Mouse (Mus musculus): ENCODE measurements at regions not wholly inside any gene's neighbourhood (a gene's known extent, or its start where the extent isn't known, plus 50 kb on each side); places are given as distances from the start of the nearest gene placed in this dataset.

GRCm38 (mm10) chr16:57823329-57823728 lies 68.8 kb upstream of the Col8a1 start:
- CTCF ChIA-PET, result no interaction called here

DNA sequence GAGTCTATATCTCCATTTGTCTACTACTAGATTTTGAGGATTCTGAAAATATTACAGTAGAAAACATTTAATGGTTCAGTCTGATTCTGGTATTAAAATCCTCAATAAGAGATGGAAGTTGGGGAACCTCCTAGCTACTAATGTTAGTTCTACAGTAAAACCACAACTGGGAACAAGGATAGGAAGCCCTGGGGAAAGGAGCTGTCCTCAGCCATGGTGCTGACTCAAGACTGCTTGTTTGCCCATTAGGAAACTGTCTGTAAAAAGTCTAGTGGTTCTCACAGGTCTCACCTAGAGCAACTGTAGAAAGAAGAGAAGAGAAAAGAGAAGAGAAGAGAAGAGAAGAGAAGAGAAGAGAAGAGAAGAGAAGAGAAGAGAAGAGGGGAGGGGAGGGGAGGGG lies 90.9 kb upstream of the Col8a1 start:
- CTCF ChIA-PET, result no interaction called here

DNA sequence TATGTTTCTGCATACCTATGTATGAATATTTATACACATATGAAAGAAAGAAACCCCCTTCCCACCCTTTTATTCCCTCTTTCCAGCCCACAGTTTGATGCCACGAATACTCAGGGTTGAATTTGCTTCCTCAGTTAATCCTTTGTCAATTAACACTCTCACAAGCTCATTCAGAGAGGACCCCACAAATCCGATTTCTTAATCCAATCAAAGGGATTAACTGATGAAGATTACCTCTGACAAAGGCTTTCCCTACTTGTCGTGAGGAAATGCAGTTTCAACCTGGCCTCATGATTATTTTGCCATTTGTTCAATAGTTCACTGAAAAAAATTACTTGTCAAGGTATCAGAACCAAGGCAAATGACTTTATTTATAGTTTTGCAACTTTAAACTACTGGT lies 91.8 kb upstream of the Col8a1 start:
- CTCF ChIA-PET, result no interaction called here

DNA sequence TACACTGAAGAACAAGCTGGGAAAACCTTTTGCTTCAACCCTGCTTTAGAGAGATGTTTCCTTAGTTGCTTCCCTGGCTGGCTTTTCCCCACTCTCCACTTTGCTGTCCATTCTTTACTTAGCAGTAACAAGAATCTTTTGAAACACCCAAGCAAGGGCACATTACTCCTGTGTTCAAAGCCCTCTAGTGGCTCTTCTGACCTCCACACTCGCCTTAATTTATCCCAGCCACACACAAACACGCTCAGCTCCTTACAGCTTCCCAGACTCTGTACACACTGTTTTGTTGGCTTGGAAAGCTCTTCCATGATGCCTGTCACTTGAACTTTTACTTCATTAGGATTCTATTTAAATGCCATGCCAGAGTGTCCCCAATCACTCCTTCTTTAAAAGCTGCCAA lies 97.3 kb upstream of the Col8a1 start:
- CTCF ChIA-PET, result no interaction called here

- CTCF ChIA-PET, result no interaction called here
These were observed 98.4 kb upstream of the Col8a1 start for GRCm38 (mm10) chr16:57852838-57853460.

GRCm38 (mm10) chr16:57853751-57854150 lies 99.2 kb upstream of the Col8a1 start:
- CTCF ChIA-PET, result no interaction called here

DNA sequence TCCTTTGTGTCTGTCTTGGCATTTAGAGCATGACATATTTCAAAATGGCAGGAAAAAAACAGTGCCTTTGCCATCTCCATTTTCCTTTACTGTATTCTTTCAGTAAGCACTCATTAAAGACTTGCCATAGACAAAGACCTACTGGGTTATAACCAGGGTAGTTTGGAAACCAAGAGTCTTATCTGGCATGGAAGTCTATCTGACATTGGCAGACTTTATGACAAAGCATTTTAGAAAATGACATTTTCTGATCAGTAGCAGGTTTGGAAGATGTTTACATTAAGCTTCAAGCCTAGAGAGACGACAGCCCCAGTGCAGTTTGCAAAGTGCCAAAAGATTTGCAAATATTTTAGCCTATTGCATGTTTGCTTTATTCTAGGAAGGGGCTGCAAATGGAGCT lies 102.5 kb upstream of the Col8a1 start:
- CTCF ChIA-PET, result no interaction called here

DNA sequence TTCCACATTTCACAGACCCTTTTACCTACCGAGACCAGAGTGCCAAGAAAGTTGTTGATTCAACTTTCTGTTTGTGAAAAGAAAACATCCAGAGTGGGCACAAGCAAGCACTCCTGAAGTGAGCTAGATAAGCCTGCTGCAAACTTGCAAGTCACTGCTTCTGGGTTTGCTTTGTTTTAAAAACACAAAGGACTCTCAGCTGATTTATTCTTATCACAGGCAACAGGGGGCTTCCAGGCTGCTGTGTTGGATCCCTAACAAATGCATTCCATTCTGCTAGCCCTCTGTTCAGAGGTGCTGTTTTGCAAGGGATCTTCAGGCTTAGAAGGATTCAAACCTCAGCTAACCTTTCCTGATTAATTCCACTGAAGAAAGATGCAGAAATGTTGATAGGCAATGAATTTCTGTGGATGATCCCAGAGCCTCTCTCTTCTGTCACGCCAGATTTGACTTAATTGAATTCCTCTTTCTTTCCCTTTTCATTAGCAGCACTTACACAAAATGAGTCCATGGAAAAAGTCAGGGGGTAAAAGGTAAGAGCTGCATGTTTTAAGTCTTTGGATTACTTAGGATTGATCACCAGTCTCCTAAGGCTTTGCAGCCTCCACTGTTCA lies 103.7 kb upstream of the Col8a1 start:
- CTCF ChIA-PET, result no interaction called here

DNA sequence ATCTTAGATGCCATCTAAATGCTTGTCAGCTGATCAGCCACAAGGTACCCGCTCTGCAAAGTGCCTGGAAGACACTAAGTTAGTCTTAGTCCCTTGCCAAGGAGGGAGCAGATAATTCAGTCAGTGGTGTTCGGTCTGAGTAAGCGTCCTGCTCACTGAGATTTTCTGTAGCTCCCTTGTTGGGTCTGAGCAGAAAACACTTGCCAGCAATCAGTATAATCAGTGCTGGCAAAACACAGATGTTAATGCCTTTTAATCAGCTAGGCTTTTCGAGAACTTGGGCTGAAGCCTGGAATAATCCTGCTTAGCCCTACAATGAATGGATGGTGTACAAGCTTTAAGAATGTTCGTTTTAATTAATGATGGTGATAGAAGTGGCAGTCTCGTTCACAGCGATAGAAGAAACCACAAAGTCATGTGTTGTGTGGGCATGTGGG lies 104.2 kb upstream of the Col8a1 start:
- CTCF ChIA-PET, result no interaction called here

GRCm38 (mm10) chr16:57863206-57863860 lies 108.8 kb upstream of the Col8a1 start:
- CTCF ChIA-PET, result no interaction called here

- CTCF ChIA-PET, result no interaction called here
These were observed 122.3 kb upstream of the Col8a1 start for GRCm38 (mm10) chr16:57876857-57877256.

DNA sequence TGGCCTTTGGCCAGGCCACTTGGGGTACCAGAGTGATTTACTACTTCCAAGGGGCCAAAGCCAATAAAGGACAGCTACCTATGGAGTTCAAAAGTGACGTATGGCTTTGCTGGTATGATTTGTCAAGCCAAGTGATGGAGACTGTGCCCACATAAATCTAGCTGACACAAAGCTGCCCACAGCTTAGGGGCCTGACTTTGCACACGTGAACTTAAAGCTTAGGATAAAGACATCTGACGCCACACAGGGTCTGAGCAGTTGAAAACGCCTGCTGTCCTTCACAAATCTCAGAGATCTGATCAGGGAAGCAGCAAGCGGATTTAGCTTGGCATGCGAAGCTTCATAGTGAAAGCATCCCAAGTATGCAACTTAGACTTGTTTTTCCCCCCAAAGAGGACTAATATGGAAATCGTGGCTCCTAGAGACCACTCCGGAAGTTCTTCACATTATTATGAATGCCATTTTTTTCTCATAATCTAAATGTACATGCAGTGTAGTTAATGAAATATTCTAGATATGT lies 127.1 kb upstream of the Col8a1 start:
- CTCF ChIA-PET, result no interaction called here

DNA sequence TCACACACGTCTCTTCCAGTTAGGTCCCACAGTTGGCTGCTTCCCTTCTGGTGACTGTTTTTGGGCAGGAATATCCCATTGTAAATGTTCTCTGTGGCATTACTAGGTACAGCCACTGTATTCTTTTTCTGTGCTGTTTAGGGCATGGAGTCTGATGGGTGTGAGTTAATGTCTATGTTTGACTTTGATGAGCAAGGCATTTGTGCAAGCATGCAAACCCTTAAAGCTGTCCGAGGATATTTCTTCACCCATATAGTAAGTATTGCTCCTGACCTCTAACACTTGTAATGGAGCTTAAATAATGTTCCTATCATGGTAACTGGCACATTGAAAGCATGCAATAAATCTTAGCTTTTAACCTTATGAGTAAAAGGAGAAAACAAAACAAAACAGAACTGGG lies 133.6 kb upstream of the Col8a1 start:
- CTCF ChIA-PET, result no interaction called here

GRCm38 (mm10) chr16:57888553-57888952 lies 134.0 kb upstream of the Col8a1 start:
- CTCF ChIA-PET, result no interaction called here

- CTCF ChIA-PET, result no interaction called here
These were observed 135.6 kb upstream of the Col8a1 start for GRCm38 (mm10) chr16:57890135-57890534.

GRCm38 (mm10) chr16:57893111-57893510 lies 138.6 kb upstream of the Col8a1 start:
- CTCF ChIA-PET, result no interaction called here

DNA sequence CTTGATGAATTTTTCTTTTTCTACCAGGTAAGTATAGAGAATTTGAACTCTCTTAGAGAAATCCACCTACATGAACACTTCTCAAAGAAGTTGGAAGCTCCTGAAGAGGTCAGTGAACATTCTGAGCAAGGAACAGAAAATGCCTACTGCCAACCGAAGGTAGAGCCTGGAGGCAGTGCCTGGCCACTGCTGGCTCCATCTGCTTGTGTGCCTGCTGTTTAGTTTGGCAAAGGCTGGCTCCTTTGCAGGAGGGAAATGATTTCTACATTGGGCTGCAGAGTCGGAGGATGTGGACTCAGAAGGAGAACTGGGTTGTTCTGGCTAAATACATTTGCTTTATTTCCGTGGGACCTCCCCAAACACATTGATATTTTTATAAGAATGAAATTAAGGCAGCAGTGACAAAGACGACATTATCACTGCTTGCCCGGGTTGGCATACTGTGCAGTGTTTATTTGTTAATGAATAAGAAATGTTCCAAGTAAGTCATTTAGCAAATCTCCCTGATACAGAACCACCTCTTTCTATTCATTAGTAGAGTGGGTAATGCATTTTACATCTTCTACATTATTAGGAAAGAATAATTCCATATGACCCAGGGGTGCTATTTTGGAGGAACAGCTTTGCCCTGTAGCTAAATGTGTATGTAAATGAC lies 139.3 kb upstream of the Col8a1 start:
- CTCF ChIA-PET, result no interaction called here

DNA sequence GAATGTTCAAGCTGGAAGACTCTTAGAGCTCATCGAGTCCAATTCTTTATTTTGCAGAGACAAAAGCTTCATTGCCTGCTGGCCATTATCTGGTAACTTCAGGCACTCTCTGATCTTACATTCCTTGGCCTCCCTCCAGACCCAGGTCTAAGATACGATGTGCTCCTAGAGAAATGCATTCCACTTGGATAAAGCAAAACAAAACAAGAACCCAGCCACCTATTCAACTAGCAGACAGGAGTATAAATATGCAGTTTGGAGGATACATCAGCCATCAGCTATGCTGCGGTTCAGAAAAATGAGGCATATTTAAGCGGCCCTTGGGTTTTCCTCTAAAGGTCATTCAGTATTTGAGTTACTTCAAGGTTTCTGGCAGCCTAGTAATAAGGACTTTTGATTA lies 146.5 kb upstream of the Col8a1 start:
- CTCF ChIA-PET, result no interaction called here

GRCm38 (mm10) chr16:57902498-57902897 lies 148.0 kb upstream of the Col8a1 start:
- CTCF ChIA-PET, result no interaction called here

- CTCF ChIA-PET, result no interaction called here
These were observed 157.5 kb upstream of the Col8a1 start for GRCm38 (mm10) chr16:57912001-57912400.

- CTCF ChIA-PET, result no interaction called here
These were observed 160.0 kb upstream of the Col8a1 start for GRCm38 (mm10) chr16:57914506-57914905.

- CTCF ChIA-PET, result no interaction called here
These were observed 160.9 kb upstream of the Col8a1 start for GRCm38 (mm10) chr16:57915451-57915850.
